In the genomic region with DNA sequence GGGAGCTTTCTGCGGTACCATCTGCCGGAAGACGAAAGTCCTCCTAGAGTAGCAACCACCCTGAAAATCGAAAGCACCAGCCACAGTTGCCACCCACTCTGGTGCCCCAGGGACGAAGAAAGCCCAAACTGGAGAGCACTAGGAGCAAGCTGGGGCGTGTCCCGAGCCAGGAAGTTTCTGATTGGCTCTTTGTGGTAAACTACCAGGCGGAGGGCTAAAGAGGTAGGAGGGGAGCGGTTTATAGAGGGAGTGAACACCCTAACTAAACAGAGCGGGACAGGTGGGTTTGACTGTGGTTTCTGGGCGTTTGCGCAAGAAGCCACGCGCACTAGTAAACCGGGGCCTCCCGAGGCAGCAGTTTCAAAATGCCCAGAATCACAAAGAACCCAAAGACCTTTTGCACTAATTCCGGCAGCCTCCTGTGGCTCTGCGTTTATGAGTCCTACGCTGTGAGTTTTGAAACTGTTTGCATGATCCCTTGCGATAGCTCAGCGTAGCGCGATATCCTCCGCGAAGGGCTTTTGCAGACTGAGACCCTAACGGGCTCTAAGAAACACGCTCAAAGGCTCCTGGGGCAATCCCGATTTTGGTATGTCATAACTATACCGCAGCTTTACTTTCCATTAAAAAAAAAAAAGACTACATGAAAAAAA, we compare ENCODE assay signal across 9 mouse cellular contexts. TPM values are rescaled to one million over a fixed set of nuclear protein-coding genes. Genes with fewer than 3 reads are reported as not detected.
A peak's percentile ranks its signal among the peaks of the same experiment; 100 is the strongest.
DNase-seq lines count a peak whose midpoint lies in the region; ATAC-seq lines count a peak whose summit lies in the region.
"Had no signal": no experiment of that assay in that cellular context is flagged by ENCODE, and none has a peak within 500 bp of the region (broad histone marks: within the 10 kb centered on the region; RNA-seq: fewer than 3 reads in every experiment).

No protein-coding gene starts in this region.

- H3K27ac ChIP-seq in forebrain, embryonic 14.5 days (ENCODE audit: low read depth, low read length): no peak overlapping the region
- H3K27ac ChIP-seq in lung, embryonic 16.5 days (ENCODE audit: low read length): no peak overlapping the region
- no peak overlapping the region for H3K27ac ChIP-seq in stomach, embryonic 15.5 days

- peak; percentile 22 for DNase-seq in urinary bladder, adult 2 months (ENCODE audit: low spot score)
- DNase-seq in urinary bladder, postnatal 25 days (ENCODE audit: low spot score): no peak
- DNase-seq in forebrain, embryonic 14.5 days (ENCODE audit: low spot score): peak; percentile 29
- DNase-seq in kidney, adult 9 months: peak; percentile 25
- DNase-seq in right cerebral cortex, adult 2 months (ENCODE audit: low spot score in 2 of 2): no peak
- no peak for DNase-seq in gastrocnemius, postnatal 25 days

- WGBS in forebrain, embryonic 14.5 days: under 1% methylated on average over 29 of the region's 29 CpGs
- under 1% methylated on average over 29 of the region's 29 CpGs for WGBS in lung, embryonic 16.5 days
- under 1% methylated on average over 29 of the region's 29 CpGs for WGBS in stomach, embryonic 15.5 days

- H3K4me2 ChIP-seq in forebrain, embryonic 14.5 days (ENCODE audit: low read length): peak overlapping the region; percentile 82
- H3K4me2 ChIP-seq in lung, embryonic 16.5 days (ENCODE audit: low read depth, low read length): peak overlapping the region; percentile 88
- peak overlapping the region; percentile 72 for H3K4me2 ChIP-seq in stomach, embryonic 15.5 days

- peaks cover 15% of the 10 kb centered on the region for H3K4me1 ChIP-seq in forebrain, embryonic 14.5 days (ENCODE audit: control insufficient read depth, insufficient read depth, low read length)
- H3K4me1 ChIP-seq in lung, embryonic 16.5 days (replicated peaks; ENCODE audit: control insufficient read depth, insufficient read depth, low read length): peaks cover 17% of the 10 kb centered on the region
- H3K4me1 ChIP-seq in stomach, embryonic 15.5 days: peaks cover 20% of the 10 kb centered on the region

- no peaks in the 10 kb centered on the region for H3K9me3 ChIP-seq in forebrain, embryonic 14.5 days (replicated peaks; ENCODE audit: control insufficient read depth, low read length)
- no peaks in the 10 kb centered on the region for H3K9me3 ChIP-seq in lung, embryonic 16.5 days (ENCODE audit: control insufficient read depth, low read length)
- H3K9me3 ChIP-seq in stomach, embryonic 15.5 days: no peaks in the 10 kb centered on the region

- H3K4me3 ChIP-seq in forebrain, embryonic 14.5 days (ENCODE audit: low read depth, low read length): peak overlapping the region; percentile 36
- H3K4me3 ChIP-seq in lung, embryonic 16.5 days (ENCODE audit: low read length): peak overlapping the region; percentile 51
- peak overlapping the region; percentile 40 for H3K4me3 ChIP-seq in stomach, embryonic 15.5 days (replicated peaks)

- ATAC-seq in forebrain, embryonic 14.5 days: peak; percentile 35
- ATAC-seq in lung, embryonic 16.5 days (ENCODE audit: low read depth): peak; percentile 72
- ATAC-seq in stomach, embryonic 15.5 days (ENCODE audit: insufficient read depth, low FRiP score, low read depth): peak; percentile 76

- H3K27me3 ChIP-seq in forebrain, embryonic 14.5 days (replicated peaks; ENCODE audit: control insufficient read depth, insufficient read depth, low read length): peaks cover 45% of the 10 kb centered on the region
- H3K27me3 ChIP-seq in lung, embryonic 16.5 days (ENCODE audit: control insufficient read depth, insufficient read depth, low read depth, low read length): peaks cover 55% of the 10 kb centered on the region
- H3K27me3 ChIP-seq in stomach, embryonic 15.5 days (replicated peaks): peaks cover 51% of the 10 kb centered on the region

- no peaks in the 10 kb centered on the region for H3K36me3 ChIP-seq in forebrain, embryonic 14.5 days (ENCODE audit: control insufficient read depth, insufficient read depth, low read length)
- H3K36me3 ChIP-seq in lung, embryonic 16.5 days (ENCODE audit: control insufficient read depth, insufficient read depth, low read length): no peaks in the 10 kb centered on the region
- no peaks in the 10 kb centered on the region for H3K36me3 ChIP-seq in stomach, embryonic 15.5 days

- H3K9ac ChIP-seq in forebrain, embryonic 14.5 days (ENCODE audit: low read length): no peak overlapping the region
- H3K9ac ChIP-seq in lung, embryonic 16.5 days (ENCODE audit: low read length): no peak overlapping the region; the same call in 1 of the 2 replicates
- no peak overlapping the region for H3K9ac ChIP-seq in stomach, embryonic 15.5 days

RNA-seq across cellular contexts. Expression of a gene that starts 1.0 kb away (rescaled TPM):
- not detected in 2 replicates for polyA plus RNA-seq in urinary bladder, adult 2 months (2012; rRNA removed)
- 0.23 TPM in 1 of 2 replicates, not detected in the other for polyA plus RNA-seq in forebrain, embryonic 14.5 days (2014; fragmentation: Nextera tagmentation; extraction: Ambion mirVana)
- 0.06 TPM in 1 of 2 replicates, not detected in the other for polyA plus RNA-seq in lung, embryonic 16.5 days (2015; fragmentation: Nextera tagmentation; extraction: Ambion mirVana)
- 1.3 and 1.8 TPM in 2 replicates for polyA plus RNA-seq in stomach, embryonic 15.5 days (2015; fragmentation: Nextera tagmentation; extraction: Ambion mirVana)
- not detected for total RNA-seq in gastrocnemius, postnatal 25 days (2021)
- total RNA-seq: neutrophil, adult 5-6 weeks had no signal

Comparison
In these comparisons a context has a peak if more than half of its experiments do, and no peak if none do; other contexts are left out.
1. DNase-seq: peak in urinary bladder, adult 2 months (single experiment), forebrain, embryonic 14.5 days (single experiment) and kidney, adult 9 months (single experiment); none in urinary bladder, postnatal 25 days (single experiment), right cerebral cortex, adult 2 months (0 of 2) and gastrocnemius, postnatal 25 days (single experiment).
2. Peak in every context shown above with its lines, with median percentiles within 50 percentile points of each other: ATAC-seq, H3K4me2 ChIP-seq and H3K4me3 ChIP-seq.